Mouse (Mus musculus): ENCODE results near the gene Maco1. TPM values are rescaled to one million over a fixed set of nuclear protein-coding genes. Genes with fewer than 3 reads are reported as not detected.

The Maco1 gene
- polyA plus RNA-seq, 1 experiment = 1.4 TPM

- H3K4me1 ChIP-seq (ENCODE audit: control insufficient read depth) = peaks cover 74% of the 10 kb centered on the region
- no peak for TF ChIP-seq GATA1 (IDR thresholded peaks at IDR 0.05; ENCODE audit: low read length)
- TF ChIP-seq TAL1 (IDR thresholded peaks at IDR 0.05; ENCODE audit: low read length) = no peak
- H3K4me3 ChIP-seq (replicated peaks) = peak within 1 kb of the TSS; percentile 91
- H3K9me3 ChIP-seq (ENCODE audit: control insufficient read depth, low read length) = no peaks in the 10 kb centered on the region
- peaks cover 4% of the 10 kb centered on the region; the same call in 1 of the 2 replicates for H3K27me3 ChIP-seq (ENCODE audit: control insufficient read depth)
- H3K36me3 ChIP-seq (ENCODE audit: control insufficient read depth) = peaks cover 21% of the 10 kb centered on the region
These were observed 85.5 kb downstream of the Maco1 start, which contains the start of gene Ldlrap1 for GRCm38 (mm10) chr4:134767426-134768225. Ldlrap1 (minus strand) TSS chr4:134768024.

GRCm38 (mm10) chr4:134766904-134767425 lies 86.2 kb downstream of the Maco1 start:
- Histone ChIP-seq H3K36me3 (ENCODE audit: control insufficient read depth) (peaks cover 27% of the 10 kb centered on the region), H3K4me1 (ENCODE audit: control insufficient read depth) (peaks cover 76% of the 10 kb centered on the region), H3K9me3 (ENCODE audit: control insufficient read depth, low read length) (no peaks in the 10 kb centered on the region), H3K27me3 (ENCODE audit: control insufficient read depth) (peaks cover 4% of the 10 kb centered on the region; the same call in 1 of the 2 replicates), H3K4me3 (replicated peaks) (peak overlapping the region; percentile 91)
- no peak for TF ChIP-seq GATA1 (IDR thresholded peaks at IDR 0.05; ENCODE audit: low read length)
- no peak for TF ChIP-seq TAL1 (IDR thresholded peaks at IDR 0.05; ENCODE audit: low read length)

- Histone ChIP-seq H3K4me3 (replicated peaks) (peak overlapping the region; percentile 91), H3K4me1 (ENCODE audit: control insufficient read depth) (peaks cover 81% of the 10 kb centered on the region), H3K36me3 (ENCODE audit: control insufficient read depth) (peaks cover 33% of the 10 kb centered on the region), H3K27me3 (ENCODE audit: control insufficient read depth) (peaks cover 4% of the 10 kb centered on the region; the same call in 1 of the 2 replicates), H3K9me3 (ENCODE audit: control insufficient read depth, low read length) (no peaks in the 10 kb centered on the region)
- TF ChIP-seq TAL1 (IDR thresholded peaks at IDR 0.05; ENCODE audit: low read length) = no peak
- no peak for TF ChIP-seq GATA1 (IDR thresholded peaks at IDR 0.05; ENCODE audit: low read length)
These were observed 86.9 kb downstream of the Maco1 start for GRCm38 (mm10) chr4:134766277-134766676.

- TF ChIP-seq GATA1 (IDR thresholded peaks at IDR 0.05; ENCODE audit: low read length) (no peak), TAL1 (IDR thresholded peaks at IDR 0.05; ENCODE audit: low read length) (no peak)
- peaks cover 4% of the 10 kb centered on the region; the same call in 1 of the 2 replicates for H3K27me3 ChIP-seq (ENCODE audit: control insufficient read depth)
- H3K9me3 ChIP-seq (ENCODE audit: control insufficient read depth, low read length) = no peaks in the 10 kb centered on the region
- H3K4me1 ChIP-seq (ENCODE audit: control insufficient read depth) = peaks cover 95% of the 10 kb centered on the region
- peaks cover 43% of the 10 kb centered on the region for H3K36me3 ChIP-seq (ENCODE audit: control insufficient read depth)
- H3K4me3 ChIP-seq (replicated peaks) = peak overlapping the region; percentile 91
These were observed 88.8 kb downstream of the Maco1 start for GRCm38 (mm10) chr4:134764333-134764732.

- Histone ChIP-seq H3K27me3 (ENCODE audit: control insufficient read depth) (no peaks in the 10 kb centered on the region), H3K36me3 (ENCODE audit: control insufficient read depth) (peaks cover 61% of the 10 kb centered on the region), H3K9me3 (ENCODE audit: control insufficient read depth, low read length) (no peaks in the 10 kb centered on the region), H3K4me3 (replicated peaks) (peak overlapping the region; percentile 50), H3K4me1 (ENCODE audit: control insufficient read depth) (peaks cover 96% of the 10 kb centered on the region)
- TF ChIP-seq TAL1 (IDR thresholded peaks at IDR 0.05; ENCODE audit: low read length) (no peak), GATA1 (IDR thresholded peaks at IDR 0.05; ENCODE audit: low read length) (no peak)
These were observed 90.8 kb downstream of the Maco1 start for GRCm38 (mm10) chr4:134762360-134762759.

GRCm38 (mm10) chr4:134760793-134761201 lies 92.3 kb downstream of the Maco1 start:
- peak overlapping the region; percentile 58 for H3K4me3 ChIP-seq (replicated peaks)
- peaks cover 77% of the 10 kb centered on the region for H3K36me3 ChIP-seq (ENCODE audit: control insufficient read depth)

GRCm38 (mm10) chr4:134760281-134760680 lies 92.9 kb downstream of the Maco1 start:
- H3K4me1 ChIP-seq (ENCODE audit: control insufficient read depth) = peaks cover 95% of the 10 kb centered on the region
- H3K27me3 ChIP-seq (ENCODE audit: control insufficient read depth) = no peaks in the 10 kb centered on the region
- H3K4me3 ChIP-seq (replicated peaks) = peak overlapping the region; percentile 58
- H3K36me3 ChIP-seq (ENCODE audit: control insufficient read depth) = peaks cover 82% of the 10 kb centered on the region
- TF ChIP-seq GATA1 (IDR thresholded peaks at IDR 0.05; ENCODE audit: low read length) = no peak
- TF ChIP-seq TAL1 (IDR thresholded peaks at IDR 0.05; ENCODE audit: low read length) = no peak
- H3K9me3 ChIP-seq (ENCODE audit: control insufficient read depth, low read length) = no peaks in the 10 kb centered on the region

More at GRCm38 (mm10) chr4:134760793-134761201, 92.3 kb downstream of the Maco1 start:
- H3K4me1 ChIP-seq (ENCODE audit: control insufficient read depth) = peaks cover 96% of the 10 kb centered on the region
- no peaks in the 10 kb centered on the region for H3K9me3 ChIP-seq (ENCODE audit: control insufficient read depth, low read length)
- TF ChIP-seq TAL1 (IDR thresholded peaks at IDR 0.05; ENCODE audit: low read length) (no peak), GATA1 (IDR thresholded peaks at IDR 0.05; ENCODE audit: low read length) (no peak)
- H3K27me3 ChIP-seq (ENCODE audit: control insufficient read depth) = no peaks in the 10 kb centered on the region

- Histone ChIP-seq H3K4me1 (ENCODE audit: control insufficient read depth) (peaks cover 95% of the 10 kb centered on the region), H3K9me3 (ENCODE audit: control insufficient read depth, low read length) (no peaks in the 10 kb centered on the region), H3K4me3 (replicated peaks) (peak overlapping the region; percentile 58), H3K36me3 (ENCODE audit: control insufficient read depth) (peaks cover 83% of the 10 kb centered on the region), H3K27me3 (ENCODE audit: control insufficient read depth) (no peaks in the 10 kb centered on the region)
- TF ChIP-seq TAL1 (IDR thresholded peaks at IDR 0.05; ENCODE audit: low read length) (peak; percentile 29; the same call in 1 of the 3 replicates), GATA1 (IDR thresholded peaks at IDR 0.05; ENCODE audit: low read length) (no peak; the same call in 1 of the 2 replicates)
These were observed 93.6 kb downstream of the Maco1 start for GRCm38 (mm10) chr4:134759564-134759963.

- no peak for TF ChIP-seq TAL1 (IDR thresholded peaks at IDR 0.05; ENCODE audit: low read length)
- TF ChIP-seq GATA1 (IDR thresholded peaks at IDR 0.05; ENCODE audit: low read length) = no peak
- Histone ChIP-seq H3K4me3 (replicated peaks) (peak overlapping the region; percentile 58), H3K27me3 (ENCODE audit: control insufficient read depth) (no peaks in the 10 kb centered on the region), H3K9me3 (ENCODE audit: control insufficient read depth, low read length) (no peaks in the 10 kb centered on the region), H3K4me1 (ENCODE audit: control insufficient read depth) (peaks cover 95% of the 10 kb centered on the region), H3K36me3 (ENCODE audit: control insufficient read depth) (peaks cover 83% of the 10 kb centered on the region)
These were observed 94.2 kb downstream of the Maco1 start for GRCm38 (mm10) chr4:134758922-134759321.

Data from erythroblast, embryonic 14.5 days (primary cell).